Mouse (Mus musculus) adrenal gland, adult 18-20 months (tissue): ENCODE data around the gene Rfwd3. TPM values are rescaled to one million over a fixed set of nuclear protein-coding genes. Genes with fewer than 3 reads are reported as not detected.
"Not testable (repeated sequence)": the region's sequence is repeated elsewhere in the genome, so short reads cannot be mapped to it uniquely, and the experiment has no call there.

Source experiments
- DNase-seq, 2 experiments: peaks; one replicate each; pipeline ENCODE4 v3.0.0; 2021 to 2022; ENCODE audit warnings: low spot score in 2 of 2
- long read RNA-seq, 2 experiments: library from polyadenylated mRNA; stranded (forward); transcript quantifications; one replicate each; pipeline ENCODE4 v2.0.0; 2021
- total RNA-seq, 2 experiments: library from RNA; stranded (reverse); gene quantifications; 1 replicate in 1 of 2; 2 replicates in 1 of 2; pipeline ENCODE4 v1.2.3; 2021

Rfwd3 gene
- 10 to 100 TPM; 30.8 to 54.7 TPM for total RNA-seq
- long read RNA-seq, experiment 1, full-length matches to known transcripts = 15 of 20 reads
- long read RNA-seq, experiment 1, partial matches to known transcripts = 2 of 20 reads
- long read RNA-seq, experiment 1, other reads (novel, unspliced or antisense) = 3 of 20 reads
- long read RNA-seq, experiment 2, full-length matches to known transcripts = 11 of 29 reads
- long read RNA-seq, experiment 2, partial matches to known transcripts = 17 of 29 reads
- long read RNA-seq, experiment 2, other reads (novel, unspliced or antisense) = 1 of 29 reads

DNA sequence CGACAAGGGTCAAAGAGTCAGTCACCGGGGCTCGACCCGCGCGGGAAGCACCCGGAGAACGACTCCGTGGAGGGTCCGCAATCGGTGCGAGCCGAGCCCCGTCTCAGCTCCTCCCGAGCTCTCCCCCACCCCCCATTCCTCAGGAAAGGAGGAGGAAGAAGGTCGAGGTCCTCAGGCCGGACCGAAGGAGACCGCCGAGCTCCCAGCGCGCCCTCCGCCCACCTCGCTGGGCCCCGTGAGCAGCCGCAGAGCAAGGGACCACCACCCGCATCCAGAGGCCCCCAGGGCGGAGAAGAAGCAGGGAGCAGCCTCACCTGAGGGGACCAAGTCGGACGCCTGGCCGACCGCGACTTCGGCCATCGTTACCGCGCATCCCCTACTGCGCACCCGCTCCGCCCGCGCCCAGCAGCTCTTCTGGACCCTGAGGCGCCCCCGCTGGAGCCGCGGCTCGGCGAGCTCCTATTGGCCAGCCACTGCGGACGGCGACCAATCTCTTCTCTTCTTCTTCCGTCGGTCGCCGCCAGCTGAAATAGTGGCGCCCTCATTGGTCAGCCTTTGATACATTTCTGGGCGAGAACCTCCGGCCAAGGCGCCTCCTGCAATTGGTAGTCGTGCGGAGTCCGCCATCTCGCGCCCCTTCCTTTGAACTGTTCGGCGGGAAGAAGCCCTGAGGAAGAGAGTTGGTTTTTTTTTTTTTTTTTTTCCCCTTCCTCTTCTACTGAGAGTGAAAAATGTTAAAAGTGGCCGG, at the start of gene Rfwd3:
Gene Rfwd3 (minus strand): TSS at position 402 of the 748 bp plus-strand sequence.
- peak; percentile 89 to 92 for DNase-seq

DNA sequence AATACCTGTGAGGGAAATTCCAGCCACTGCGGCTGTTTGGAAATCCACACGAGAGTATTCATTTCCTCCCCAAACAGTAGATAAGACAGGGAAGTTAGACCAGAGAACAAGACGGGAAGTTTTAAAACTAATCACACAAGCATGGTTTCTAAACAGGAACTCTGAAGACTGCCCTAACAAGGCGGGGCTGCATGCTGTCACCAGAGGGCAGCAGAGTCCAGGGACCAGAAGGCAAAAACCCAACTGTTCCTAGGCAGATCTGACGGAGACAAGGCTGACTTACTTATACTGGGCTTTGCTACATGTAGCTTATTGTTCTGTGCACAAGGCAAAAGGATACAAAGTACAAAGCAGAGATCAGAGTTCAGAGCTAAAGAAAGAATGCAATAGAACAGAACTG, 43.2 kb upstream of the Rfwd3 start:
- peak; percentile 83 to 84 for DNase-seq

DNA sequence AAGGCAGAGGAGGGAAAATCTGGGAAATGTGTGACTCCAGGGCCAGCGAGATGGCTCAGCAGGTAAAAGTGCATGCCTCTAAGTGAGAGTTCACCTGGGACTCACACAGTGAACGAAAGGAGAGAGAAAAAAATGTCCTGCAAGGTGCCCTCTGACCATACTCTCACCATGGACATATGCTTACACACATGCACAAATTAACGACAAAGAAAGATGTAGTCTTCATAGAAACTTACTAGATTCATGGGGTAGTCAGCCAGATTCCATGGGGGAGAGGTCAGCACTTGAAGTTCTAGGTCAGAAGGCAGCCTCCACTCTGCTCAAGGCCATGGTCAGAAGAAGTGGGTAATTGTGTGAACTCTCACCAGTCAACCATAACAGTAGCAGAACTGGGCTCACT, 40.2 kb upstream of the Rfwd3 start:
- no peak for DNase-seq

DNA sequence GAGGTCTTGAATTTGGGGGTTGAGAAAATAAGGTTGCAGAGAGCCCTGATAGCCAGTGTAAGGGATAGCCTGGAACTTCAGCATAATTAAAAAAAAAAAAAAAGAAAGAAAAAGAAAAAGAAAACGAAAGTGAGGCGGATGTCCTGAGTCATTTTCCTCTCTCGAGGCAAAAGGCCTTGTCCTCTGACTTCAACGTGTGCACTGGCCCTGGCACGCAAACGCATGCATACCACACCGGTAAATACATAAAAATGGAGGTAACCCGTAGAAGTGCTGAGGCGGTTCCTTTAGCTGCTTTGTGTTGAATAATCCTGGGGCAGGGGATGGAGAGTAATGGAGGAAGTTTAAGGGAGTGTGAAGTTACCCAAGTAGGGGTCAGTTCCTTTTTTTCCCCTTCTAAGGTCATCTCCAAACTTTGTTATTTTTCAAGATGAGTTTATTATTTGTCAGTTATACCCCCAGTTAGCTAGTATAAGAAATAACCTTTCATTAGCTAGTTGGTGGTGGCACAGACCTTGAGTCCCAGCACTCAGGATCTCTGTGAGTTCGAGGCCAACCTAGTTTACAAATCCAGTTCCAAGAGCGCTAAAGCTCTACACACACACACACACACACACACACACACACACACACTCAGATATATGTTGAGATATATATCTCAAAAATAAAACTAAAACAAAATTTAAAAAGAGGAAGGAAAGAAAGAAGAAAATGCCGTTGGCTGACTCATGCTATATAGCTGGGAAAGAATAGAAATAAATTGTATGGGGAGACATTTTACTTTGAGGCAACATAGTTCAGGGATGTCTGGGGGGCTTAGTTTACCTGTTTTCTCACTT, 38.6 kb upstream of the Rfwd3 start:
- DNase-seq = no peak

DNA sequence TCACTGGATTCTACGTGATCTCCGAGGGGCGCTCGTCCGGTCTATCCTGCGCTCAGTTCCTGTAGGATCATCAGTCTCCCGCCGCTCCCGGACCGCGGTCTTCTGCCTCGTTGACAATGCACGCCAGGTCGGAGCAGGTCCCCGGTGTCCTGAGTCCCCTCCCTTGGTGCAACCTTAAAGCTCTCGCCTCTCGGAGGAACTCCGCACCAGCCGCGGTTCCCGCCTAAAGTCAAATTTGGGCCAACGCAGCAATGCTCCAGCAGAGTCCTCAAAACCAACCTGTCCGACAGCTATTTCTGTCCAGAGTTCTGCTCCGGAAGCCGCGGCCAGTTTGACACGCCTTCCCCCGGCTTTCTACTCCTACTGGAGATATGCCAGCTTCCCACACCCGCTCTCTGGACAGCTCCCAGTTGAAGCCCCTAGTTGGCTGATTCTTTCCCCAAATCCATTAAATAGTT, 37.9 kb upstream of the Rfwd3 start, which contains the start of gene Mlkl:
Gene Mlkl (minus strand): TSS at position 288 of the 458 bp plus-strand sequence.
- peak; percentile 48 to 61 for DNase-seq

DNA sequence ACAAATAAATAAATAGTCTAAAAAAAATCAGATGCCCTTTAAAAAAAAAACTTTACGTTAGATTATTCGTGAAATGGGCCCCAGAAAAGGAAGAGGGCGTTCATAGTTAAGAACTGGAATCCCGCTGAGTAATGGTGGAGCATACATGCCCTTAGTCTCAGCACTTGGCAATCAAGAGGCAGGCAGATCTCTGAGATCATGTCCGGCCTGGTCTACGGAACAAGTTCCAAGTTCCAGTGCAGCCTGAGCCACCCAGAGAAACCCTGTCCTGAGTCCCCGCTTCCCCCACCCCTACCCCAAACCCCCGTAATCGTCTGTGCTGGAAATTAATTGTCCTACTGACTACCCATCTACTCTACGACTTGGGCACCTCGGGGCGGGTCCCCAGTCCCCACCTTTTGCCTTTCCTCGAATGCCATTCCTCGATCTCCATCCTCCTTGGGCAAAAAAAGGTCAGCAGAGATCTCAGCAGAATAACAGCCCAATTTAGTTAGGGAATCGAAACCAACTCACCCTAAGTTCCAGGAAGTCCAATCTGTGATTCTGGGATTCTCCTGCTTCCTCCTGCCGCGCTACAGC, 37.4 kb upstream of the Rfwd3 start:
- DNase-seq = no peak

DNA sequence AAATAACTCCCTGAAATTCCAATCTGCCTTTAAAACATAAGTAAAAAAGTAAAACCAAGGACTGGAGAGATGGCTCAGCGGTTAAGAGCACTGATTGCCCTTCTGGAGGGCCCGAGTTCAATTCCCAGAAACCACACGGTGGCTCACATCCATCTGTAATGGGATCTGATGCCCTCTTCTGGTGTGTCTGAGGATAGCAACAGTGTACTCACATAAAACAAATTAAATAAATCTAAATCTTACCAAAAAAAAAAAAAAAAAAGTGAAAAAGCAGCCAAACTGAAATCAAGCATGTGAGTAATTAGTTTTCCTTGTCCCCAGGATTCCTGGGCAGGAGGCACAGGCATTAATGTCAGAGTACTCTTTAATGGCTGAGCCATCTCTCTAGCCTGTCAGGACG, 36.7 kb upstream of the Rfwd3 start:
- DNase-seq = no peak

DNA sequence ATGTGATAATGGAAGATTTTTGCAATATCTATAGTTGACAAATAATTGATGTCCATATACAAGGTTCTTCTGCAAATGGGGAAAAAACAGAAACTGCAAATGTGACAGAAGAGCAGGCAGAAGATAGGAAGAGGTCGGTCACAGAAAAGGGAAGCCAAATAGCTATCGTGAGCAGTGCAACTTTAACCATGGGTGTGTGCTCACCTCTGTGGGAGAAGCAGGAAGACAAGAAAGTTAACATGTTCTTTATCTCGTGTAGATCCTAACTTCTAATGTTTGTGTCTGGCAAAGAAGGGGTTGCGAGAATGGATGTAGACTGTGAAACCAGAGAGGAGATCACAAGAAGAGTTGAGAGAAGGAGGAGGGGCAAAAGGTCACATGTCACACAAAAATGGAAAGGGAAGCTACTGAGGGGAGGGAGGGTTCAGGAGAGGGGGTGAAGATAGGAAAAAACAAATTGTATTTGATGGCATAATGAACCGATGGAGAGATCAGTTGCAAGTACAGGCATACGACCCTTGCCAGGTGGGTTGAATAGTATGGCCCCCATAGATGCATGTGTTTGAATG, 25.3 kb upstream of the Rfwd3 start:
- no peak for DNase-seq

DNA sequence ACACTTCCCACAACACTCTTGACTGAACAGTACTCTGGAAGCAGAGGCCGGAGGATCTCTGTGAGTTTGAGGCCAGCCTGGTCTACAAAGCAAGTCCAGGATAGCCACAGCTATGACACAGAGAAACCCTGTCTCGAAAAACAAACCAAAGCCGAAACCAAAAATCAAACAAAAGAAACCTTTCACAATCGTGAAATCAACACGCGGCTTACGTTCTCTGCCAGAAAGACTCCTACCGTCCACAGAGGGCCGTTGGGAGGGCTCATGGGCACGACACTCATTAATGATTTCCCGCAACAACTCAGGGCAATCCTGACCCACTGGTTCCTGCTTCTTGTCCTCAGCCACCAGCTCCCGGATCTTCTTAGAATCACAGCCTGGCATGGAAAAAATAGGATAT, 14.7 kb upstream of the Rfwd3 start:
- no peak for DNase-seq

DNA sequence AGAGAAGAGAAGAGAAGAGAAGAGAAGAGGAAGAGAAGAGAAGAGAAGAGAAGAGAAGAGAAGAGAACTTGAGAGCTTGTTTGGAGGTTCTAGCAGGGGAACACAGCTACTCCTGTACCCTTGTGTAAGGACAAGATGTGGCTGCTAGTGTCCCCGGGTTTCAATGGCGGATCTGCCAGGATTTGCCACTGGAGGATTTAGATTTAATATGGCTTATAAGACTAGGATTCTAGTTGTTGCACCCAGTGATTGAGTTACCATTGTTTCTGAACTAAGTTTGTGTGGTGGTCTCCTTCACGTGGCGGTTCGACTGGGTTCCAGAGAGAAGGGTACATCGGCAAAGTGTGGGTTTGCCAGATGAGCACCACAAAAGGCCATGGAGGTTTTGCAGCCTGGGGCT, 13.9 kb upstream of the Rfwd3 start:
- DNase-seq = not testable (repeated sequence)

DNA sequence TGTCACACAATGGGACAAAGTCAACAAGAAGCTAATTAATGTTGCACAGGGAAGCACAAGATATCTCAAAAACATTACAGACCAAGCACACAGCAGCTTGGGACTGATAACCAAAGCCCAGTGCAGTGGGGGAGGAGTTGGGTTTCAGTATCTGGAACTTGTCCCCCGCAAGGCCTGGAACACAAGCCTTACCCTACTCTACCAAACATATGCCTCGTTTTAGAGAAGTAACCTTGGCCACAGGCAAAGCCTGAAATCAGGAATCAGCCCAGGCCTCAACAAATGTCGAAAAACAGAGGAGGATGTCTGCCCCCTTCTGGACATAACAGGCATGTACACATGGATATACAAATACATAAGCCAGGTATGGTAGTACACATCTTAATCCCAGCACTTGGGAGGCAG, 12.7 kb upstream of the Rfwd3 start:
- DNase-seq = no peak

DNA sequence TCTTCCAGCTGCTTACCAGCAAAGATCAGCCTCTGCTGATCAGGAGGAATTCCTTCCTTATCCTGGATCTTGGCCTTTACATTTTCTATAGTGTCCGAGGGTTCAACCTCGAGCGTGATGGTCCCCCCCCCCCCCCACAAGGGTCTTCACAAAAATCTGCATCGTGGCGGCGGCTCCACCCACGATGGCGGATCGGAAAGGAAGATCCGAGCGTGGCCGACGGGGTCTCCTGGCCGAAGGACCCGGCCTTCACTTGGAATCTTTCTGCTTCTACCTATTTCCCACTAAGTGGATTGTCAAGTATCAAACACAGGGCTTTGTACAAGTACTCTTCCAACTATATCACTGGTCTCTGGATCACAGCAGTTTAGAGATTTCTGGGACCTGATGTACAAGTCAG, 10.0 kb upstream of the Rfwd3 start:
- DNase-seq = not testable (repeated sequence)

DNA sequence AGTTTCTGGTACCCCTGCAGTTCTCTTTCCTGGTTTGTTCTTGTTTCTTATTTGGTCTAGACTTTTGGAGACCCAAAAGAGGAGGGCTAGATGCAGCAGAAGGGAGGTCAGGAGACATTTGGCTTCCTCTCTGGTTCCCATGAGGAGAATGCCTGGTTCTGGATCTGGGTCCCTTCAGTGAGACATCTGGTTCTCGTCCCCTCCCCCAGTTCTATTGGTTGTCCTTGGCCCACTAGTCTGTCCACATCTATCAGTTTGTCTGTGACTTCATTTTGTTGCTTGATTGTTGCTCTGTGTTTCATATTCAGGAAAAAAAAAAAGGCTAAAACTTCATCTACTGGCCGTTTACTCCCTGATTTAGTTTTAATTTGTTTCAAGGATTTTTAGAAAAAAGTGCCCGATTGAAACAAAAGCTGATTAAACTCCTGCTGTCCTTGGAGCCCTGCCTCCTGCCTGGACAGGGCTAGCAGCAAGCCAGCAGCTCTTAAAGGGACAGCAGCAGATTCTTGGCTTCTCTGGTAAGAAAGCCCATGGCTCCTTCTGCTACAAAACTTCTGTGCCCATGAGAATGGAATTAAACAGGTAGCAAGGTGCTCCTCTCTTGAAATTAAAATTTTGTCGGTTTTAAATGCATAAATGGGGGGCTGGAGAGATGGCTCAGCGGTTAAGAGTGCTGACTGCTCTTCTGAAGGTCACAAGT, 5.2 kb upstream of the Rfwd3 start:
- DNase-seq = peak in 1 of 2 experiments; percentile 29

DNA sequence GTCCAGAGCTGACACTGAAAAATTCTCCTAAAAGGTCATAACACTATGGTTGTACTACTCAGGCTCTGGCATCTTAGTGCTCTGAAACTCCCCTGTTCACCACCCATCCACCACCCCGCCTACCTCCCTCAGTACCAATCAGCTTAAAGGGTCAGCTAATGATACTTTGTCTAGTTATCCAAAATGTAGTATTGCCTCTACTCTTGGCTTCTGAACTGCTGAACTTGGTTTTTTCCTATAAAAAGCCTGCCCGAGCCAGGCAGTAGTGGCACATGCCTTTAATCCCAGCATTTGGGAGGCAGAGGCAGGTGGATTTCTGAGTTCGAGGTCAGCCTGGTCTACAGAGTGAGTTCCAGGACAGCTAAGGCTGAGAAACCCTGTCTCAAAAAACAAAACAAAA, 4.3 kb upstream of the Rfwd3 start:
- no peak for DNase-seq

DNA sequence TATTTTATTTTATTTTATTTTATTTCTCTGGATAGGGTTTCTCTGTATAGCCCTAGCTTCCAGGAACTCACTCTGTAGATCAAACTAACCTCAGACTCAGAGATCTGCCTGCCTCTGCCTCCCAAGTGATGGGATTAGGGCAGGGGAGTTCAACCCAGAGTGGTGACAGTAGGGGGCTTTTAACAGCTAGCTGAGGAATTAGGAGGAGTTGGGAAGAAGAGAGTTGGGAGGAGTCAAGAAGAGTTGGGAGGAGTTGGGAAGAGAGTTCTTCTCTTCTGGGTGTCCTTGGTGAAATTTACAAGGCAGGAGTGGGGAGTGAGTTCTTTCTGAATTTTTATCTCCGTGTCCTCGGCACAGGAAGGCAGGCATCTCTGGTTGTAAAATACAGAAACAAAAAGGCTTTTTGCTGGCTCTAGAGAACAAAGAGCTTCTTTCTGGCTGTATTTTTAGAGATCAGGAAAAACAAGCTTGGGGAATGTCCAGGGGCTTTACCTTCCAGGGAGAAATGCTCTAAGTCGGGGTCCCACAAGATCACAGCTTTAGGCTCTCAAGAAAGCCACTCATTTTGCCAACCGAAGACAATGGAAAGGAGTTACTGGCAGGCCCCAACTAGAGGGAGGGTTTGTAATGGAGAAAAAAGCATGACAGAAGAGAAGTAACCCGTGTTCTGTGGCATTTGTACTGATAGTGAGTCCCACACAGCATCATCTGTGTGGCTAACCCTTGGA, 3.2 kb upstream of the Rfwd3 start:
- DNase-seq = not testable (repeated sequence)

DNA sequence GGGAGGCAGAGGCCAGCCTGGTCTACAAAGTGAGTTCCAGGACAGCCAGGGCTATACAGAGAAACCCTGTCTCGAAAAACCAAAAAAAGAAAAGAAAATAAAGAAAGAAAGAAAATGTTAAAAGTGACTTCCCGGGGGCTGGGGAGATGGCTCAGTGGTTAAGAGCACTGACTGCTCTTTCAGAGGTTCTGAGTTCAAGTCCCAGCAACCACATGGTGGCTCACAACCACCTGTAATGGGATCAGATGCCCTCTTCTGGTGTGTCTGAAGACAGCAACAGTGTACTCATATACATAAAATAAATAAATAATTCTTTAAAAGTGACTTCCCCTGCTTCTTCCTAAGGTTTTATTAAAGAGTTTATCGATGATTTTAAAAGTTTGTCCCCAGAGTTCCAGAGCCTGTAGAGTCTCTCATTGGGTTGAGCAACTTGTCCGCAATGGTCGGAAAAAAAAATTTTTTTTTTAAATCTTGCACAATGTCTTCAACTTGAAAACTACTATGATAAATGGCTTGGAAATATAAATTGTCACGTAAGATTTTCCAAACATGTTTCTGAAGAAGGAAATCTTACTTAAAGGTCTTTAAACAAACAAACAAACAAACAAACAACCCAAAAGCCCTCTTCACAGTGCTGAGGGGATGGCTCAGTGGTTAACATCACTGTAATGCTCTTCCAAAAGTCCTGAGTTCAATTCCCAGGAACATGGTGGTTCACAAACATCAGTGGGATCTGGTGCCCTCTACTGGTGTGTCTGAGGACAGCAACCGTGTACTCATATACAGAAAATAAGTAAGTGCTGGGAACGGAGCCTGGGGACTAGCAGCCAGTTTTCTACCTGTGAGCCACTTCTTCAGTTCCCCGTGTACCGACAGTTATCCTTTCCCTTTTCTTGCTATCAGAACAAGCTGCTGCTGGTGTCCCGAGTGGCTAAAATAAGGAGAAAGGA, 850 bp upstream of the Rfwd3 start:
- DNase-seq = peak; percentile 15 to 30

DNA sequence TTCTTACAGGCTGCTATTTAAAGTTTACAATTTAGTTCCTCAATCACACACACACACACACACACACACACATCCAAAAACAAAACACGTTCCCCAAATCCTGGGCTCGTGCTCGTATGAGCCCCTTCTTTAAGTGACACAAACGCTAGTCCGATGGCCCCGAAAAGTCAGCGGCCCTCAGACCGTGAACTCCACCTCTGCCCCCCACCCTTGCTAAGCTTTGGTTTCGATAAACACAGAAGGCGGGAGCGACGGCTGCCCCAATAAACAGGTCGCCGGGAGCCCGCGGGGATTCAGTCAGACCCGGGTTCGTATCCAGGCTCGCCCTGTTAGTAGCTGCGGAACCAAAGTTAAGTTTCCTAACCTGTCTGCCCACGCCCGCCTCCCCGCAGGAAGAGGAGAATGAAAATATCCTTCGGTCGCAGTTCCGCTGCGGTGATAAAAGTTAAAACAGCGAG, 630 bp downstream of the Rfwd3 start:
- peak; percentile 55 to 57 for DNase-seq

DNA sequence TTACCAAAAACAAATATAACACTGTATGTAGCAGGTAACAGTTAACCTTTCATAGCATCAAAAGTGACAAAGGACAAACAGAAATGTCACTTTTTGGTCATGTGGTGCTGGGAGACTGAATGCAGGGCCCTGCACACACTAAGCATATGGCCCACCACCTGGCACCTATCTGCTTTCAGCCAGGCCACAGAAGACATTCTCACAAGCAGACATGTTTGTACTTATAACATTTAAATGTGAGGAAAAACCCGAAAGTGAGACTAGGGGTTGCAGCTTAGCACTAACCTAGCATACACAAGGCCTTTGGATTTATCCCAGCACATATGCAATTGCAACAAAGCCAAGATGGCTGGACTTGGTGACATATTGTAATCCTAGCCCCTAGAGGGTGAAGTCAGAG, 2.0 kb downstream of the Rfwd3 start:
- DNase-seq = no peak
